Mouse (Mus musculus): ENCODE measurements at regions not wholly inside any gene's neighbourhood (a gene's known extent, or its start where the extent isn't known, plus 50 kb on each side); places are given as distances from the start of the nearest gene placed in this dataset.

DNA sequence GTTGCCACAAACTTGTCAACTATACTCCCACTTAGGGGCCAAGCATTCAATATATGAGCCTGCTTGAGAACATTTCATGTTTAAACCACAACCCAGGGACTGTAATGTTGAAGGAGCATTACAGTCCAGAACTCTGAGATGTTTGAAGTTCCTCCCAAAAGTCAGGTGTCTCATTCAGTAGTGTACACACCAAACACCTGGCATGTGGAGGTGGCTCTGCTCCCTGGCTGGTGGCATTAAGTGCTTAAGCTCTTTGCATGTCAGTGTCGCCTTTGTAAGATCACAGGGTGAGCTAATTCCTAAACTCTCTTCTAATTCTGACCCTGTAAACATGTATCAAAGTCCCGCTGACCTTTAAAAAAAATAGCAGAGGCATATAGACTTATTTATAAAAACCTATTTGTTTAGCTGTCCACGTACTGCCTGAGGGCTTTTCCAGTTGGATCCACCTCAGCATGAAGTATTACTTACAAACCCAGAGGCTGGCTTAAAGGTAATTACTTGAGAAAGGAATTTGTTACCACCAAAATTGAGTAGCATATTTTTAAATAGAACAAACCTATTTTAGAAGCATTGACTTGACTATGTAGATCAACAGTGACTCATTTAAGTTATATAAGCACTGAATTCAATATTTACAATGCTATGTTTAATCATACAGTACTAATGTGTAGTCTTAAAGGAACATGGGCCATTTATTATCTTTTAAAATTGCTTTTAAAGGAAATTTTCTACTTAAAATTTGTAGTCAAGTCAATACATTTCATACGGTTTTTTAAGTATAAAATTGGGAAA is 276.3 kb upstream of the Fermt1 start:
- DNase-seq (ENCODE audit: low read depth in 1 of 2, low spot score in 2 of 2) = no peak

DNA sequence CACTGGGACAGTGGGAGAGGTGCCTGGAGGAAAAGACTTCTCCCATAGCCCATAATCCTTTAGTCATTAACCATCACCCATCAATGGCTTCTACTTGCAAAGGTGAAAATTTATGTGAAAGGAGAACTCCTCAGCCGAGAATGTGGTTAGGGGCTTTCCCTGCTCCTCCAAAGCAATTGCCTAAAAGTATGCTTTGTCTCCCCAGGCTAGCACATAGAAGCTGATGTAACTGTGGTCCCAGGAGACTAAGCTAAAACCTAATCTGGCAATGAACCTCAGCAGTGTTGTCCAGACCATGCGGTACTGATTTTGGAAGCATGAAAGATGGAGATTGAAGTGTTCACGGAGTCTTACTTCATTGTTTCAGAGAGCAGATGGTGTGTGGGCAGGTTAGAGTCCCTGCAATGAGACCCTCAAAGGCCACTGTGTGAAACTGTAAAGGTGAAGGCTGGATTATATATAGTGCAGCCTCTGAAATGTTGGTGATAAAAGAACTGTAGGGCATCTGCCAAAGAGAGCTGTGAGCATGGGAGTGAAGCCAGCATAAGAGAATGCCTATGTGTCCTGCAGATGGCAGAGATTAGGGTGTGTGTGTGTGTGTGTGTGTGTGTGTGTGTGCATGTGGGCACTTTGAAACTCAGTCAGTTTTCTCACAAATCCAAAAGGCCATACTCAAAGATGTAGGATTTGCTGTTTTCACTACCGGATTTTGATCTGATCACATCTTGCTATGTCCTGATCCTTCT is 289.6 kb upstream of the Fermt1 start:
- no peak for DNase-seq (ENCODE audit: low read depth in 1 of 2, low spot score in 2 of 2)

DNA sequence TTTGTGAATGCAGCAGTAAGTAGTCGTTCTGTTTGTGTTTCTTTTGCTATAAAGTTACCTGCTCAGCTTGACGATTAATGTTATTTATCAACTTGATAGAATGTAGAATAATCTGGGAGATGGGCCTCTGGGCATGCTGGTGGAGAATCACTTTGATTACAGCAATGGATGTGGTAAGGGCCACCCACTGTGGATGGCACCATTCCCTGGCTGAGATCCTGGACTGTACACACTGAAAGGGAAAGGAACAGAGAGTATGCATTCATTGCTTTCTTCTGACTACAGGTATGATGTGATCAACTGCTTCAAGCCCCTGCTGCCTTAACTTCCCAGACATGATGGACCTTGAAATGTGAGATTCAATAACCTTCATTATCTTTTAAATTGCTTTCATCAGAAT is 299.8 kb upstream of the Bmp2 start:
- DNase-seq (ENCODE audit: low read depth in 1 of 2, low spot score in 2 of 2) = no peak

DNA sequence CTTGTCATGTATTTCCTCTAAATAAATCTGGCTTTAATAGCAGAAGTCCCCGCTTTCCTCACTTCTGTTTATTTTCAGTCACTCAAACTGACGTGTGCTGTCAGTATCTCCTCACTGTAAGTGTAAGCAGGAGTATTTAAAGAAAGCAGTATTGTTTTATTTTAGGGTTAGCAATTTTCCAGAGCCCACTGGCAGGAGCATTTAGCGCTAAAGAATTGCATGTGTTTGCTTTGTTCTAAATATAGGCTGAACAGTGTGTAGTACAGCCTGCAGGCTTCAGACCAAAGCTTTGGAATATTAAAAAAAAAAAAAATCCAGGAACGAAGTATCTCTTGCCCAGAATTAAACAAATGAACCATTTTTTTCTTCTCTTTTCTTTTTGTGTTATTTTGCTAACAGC is 277.5 kb upstream of the Bmp2 start:
- no peak for DNase-seq (ENCODE audit: low read depth in 1 of 2, low spot score in 2 of 2)

DNA sequence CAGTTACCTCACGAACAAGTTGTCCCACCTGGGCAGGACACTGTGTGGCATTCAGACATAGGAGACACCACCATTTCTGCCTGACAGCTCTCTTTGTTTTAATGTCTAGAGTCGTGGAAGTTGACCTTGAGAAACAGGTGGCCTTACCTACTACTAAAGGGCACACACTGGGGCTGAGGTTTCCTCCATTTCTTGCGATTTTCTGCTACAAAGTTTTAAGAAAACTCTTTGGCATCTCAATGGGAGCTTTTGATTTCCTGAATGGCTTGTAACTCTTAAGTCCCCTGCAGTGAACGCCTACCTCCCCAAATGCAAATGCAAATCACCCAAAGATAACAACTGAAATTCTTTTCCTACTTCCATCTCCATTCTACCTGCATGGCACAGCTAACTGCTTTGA is 273.4 kb upstream of the Bmp2 start:
- no peak for DNase-seq (ENCODE audit: low read depth in 1 of 2, low spot score in 2 of 2)

DNA sequence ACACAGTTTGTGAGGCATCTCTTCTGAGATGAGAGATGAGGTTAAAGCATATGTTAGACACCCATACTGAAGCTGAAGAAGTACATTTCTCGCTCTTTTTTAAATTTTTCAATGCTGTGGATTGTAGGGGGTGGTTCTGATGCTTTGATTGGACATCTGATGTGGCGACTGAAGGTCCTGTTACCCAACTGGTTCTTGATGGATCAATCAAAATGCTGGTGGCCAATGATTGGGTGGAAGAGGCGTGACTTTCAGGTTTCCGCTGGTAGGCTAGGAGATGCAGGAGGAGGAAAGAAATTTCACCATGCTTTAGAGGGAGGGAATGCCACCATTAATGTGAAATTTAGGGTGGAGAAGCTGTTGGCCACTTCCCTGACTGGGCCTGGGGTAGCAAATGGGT is 272.7 kb upstream of the Bmp2 start:
- DNase-seq (ENCODE audit: low read depth in 1 of 2, low spot score in 2 of 2) = no peak

DNA sequence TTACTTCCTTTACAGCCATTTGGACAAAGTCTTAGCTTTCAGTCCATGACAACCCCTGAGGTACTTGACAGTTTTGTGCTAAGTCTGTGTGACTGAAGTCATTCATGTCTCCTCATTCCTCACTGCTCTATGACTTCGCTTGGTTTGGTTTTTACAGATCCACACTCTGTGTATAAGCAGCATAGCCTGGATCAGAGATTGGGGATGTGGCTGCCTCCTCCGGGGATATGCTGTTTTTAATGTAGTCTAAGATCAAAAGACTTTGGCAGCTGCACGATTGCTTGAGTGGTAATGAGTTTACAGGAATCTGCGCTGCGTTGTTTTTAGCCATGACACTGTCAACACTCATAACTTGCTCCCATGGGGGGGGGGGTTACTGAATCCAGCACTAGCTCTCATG is 269.3 kb upstream of the Bmp2 start:
- no peak for DNase-seq (ENCODE audit: low read depth in 1 of 2, low spot score in 2 of 2)

DNA sequence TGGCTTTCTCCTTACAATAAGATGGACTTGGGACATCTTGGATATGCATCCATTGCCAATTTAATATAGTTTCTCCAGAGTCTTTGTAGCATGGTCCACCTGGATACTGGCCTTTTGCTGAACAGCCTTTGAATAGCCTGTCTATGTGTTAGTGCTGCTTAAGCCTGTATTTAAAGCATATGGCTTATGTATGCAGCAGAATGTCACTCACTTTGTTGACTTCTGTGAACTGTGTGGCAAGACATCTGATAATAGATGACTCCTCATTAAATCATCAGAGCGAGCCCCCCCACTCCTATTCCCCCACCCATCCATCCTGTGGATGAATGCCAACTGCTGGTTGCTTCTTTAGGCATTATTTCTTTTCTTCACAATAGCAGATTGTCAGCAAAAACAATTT is 268.2 kb upstream of the Bmp2 start:
- DNase-seq (ENCODE audit: low read depth in 1 of 2, low spot score in 2 of 2) = no peak

DNA sequence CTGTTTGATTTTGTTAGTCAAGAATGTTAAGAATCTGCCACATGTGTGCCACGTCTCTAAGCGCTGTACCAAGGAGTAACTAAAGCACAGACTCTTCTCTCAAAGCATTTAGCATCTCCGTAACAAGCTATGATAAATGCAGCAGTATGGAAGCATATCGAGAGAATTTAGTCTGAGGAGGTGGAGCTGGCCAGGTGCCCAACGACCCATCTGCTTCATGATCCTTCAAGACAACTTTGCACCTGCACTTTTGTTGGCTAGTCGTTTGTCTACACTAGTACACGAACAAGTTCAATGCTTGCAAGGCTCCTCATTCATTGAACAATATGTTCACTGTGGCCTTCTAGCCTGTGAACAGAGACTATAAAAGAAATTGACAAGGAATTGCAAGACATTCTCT is 257.8 kb upstream of the Bmp2 start:
- no peak for DNase-seq (ENCODE audit: low read depth in 1 of 2, low spot score in 2 of 2)

DNA sequence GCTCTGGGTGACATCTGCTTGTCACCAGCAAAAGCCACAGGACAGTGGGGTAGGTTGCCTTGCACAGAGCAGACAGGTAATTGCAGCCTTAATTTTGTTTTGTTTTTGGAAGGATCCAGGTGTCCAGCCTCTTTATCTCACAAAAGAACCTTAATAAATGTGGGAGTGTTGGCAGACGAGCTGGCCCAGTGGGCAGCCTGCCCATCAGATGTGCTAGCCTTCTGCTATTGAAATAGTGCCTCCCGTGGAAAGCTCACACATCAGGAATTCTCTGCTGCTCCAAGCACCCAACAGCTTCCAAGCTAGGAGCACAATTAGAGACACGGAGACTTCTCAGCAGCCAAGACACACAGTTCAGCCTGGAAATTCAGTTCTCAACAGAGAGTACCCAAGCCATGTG is 246.0 kb upstream of the Bmp2 start:
- DNase-seq (ENCODE audit: low read depth in 1 of 2, low spot score in 2 of 2) = no peak

DNA sequence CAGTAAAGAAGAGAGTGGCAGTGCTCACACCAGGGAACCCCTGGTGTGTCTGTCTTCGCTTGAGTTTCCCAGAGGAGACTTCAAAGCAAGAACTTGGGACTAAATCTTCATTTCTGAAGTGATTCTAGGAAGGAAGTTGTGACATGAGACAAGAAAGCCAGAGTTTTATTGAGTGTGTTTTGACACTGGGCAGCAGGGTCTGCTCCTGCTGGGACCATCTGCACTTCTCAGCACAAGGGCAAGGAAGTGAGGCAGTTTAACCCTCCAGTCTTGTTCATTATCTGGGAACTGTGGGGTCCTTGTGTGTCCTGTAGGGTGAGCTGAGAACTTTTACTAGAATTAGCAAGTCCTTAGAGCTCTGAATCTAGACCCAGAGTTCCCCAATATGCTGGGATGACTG is 241.0 kb upstream of the Bmp2 start:
- DNase-seq (ENCODE audit: low read depth in 1 of 2, low spot score in 2 of 2) = no peak

DNA sequence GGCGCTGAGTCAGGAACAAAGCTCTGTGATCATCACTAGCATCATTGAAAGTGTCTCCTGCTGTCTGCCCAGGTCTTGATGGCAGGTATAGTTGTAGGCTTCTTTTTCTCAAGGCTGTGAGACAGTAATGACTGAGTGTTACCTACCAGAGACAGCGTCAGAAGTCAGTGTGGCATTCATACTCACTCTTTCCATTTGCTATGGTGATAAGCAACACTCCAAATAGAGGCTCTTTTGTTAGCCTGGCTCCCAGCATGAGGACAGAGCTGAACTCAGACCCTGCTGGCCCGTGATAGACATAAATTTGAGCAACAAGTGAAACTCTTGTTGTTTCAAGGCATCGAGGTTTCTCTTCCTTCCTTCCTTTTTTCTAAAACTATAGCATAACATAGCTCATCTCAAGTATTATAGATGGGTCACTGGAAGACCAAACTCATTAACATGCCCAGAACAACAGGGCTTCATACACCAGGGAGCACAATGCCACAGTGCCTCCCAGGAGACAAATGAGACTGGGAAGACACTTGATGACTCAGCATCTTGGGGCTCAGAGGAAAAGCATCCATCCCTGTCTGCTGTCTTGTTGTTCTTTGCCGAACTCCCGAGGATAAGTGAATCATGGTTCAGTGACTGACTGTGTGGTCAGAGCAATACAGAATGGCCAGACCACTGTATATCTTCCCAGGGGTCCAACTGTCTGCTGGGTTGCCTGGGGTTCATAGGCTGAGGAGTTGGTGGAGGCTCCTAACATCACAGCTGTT is 225.5 kb upstream of the Bmp2 start:
- DNase-seq (ENCODE audit: low read depth in 1 of 2, low spot score in 2 of 2) = no peak

DNA sequence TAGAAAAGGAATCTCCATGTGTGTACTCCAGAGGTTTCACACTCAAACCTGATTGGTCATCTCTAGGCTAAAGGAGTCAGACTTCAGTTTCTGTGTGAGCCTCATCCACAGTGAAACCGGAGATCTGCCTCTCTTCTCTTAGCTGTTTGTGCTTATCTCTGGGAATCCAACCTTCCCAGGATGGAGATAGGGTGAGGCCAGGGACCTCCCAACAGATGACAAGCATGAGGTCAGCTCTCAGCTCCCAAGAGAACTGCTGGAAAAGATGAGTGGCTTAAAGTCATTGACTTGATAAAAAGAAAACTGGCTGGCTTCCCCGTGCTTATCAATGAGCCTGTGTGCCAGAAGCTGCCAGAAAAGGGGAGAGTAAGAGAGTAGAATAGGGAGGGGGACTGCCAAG is 224.3 kb upstream of the Bmp2 start:
- no peak for DNase-seq (ENCODE audit: low read depth in 1 of 2, low spot score in 2 of 2)

DNA sequence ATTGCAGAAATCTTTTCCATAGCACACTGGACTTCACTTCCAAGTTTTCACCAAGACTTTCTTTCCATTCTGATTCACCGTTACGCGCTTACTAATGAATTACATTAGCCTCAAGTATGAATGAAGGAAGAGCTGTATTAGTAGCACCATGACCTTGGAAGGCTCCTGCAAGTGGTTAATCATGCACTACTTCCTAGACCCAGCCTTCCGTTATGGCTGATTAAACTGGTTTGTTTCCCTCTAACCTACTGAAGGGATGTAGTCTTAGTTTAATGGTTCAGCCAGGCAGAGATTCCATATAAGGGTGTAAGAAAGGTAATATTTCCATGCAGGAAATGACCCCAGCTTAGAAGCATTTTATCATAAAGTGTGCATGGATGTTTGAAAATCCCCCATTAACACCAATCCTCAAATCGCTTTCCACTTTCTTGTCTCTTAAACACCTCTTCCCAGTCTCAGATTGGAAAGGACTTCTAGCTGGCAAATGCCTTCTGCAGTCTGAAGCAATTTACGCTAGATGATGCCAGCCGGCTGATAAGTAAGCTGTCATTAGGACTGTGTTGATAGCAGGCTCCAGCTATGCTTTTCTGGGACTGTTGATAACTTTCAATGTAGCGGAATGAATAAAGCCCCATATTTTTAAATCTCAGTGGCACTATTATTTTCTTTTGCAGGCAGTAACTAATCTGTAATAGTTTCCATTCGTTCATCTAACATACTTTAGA is 215.6 kb upstream of the Bmp2 start:
- DNase-seq (ENCODE audit: low read depth in 1 of 2, low spot score in 2 of 2) = no peak

DNA sequence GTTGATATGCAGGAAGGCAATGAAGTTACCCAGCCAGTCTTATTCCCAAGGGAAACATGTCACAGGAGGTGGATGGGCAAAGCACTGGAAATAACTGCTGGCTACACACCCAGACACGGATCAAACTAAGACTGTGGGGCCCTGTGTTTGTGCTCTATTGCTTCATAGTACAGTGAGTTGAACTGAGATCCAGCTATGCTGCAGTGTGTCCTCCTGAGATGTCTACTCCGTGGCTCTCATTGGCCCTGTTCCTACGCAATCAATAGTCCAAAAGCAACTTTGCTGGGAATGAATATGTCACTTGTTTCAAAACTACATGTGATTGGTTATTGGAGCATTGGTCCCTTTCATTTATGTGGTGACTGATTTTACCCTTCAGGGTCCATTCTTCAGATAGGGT is 213.8 kb upstream of the Bmp2 start:
- no peak for DNase-seq (ENCODE audit: low read depth in 1 of 2, low spot score in 2 of 2)

DNA sequence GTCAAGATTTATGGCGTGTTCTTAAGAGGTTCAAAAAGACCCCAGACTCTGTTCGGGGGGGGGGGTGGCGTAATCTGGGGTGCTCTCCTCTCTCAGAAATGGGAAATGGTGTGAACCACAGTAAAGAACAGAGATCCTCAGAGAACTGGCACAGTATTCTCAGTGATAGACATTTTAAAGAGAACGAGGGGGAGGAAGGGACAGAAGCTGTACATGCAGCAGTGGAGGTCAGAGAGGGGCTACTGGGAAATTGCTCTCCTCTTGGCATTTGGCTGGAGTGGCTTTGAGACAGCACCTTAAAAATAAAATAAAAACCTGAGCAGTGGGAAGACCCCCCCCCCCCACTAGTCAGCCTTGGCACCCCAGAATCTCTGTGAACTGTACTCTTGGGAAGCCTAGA is 210.6 kb upstream of the Bmp2 start:
- DNase-seq (ENCODE audit: low read depth in 1 of 2, low spot score in 2 of 2) = no peak

DNA sequence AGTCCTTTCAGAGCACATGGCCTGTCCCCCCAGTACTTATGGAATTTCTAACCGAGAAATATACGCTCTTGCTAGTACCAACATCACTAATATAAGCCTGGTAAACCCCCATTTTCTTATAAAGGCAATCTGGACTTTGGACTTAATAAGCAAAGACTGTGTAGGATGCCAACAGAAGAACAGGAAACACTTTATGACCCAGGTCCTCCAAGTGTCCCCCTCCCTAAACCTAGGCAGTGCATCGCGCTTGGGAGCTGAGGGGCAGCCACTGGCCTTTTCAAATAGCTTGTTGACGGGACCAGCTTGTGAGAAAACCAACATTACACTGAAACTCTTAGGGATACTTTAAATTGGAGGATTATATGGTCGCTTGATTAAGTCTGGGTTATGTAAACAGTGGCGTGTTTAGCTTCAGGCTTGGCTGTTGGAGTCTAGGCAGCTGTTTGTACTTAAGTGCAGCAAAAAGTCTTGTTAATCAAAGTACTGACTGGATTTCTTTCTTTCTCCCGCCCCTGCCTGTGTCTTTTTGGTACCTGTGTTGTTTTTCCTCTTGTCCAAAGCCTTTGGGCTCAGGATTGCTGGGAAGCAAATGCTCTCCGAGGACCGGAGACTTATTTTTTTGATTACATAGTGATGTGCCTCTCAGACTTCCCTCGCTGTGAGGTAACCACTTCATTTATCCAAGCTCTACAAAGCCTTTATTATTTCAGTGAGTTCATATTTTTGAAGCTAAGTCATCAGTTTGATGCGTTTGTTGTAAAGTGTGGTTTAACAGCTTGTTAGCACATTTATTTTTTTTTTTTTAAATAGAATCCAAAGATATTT is 205.8 kb upstream of the Bmp2 start:
- DNase-seq (ENCODE audit: low read depth in 1 of 2, low spot score in 2 of 2) = no peak

DNA sequence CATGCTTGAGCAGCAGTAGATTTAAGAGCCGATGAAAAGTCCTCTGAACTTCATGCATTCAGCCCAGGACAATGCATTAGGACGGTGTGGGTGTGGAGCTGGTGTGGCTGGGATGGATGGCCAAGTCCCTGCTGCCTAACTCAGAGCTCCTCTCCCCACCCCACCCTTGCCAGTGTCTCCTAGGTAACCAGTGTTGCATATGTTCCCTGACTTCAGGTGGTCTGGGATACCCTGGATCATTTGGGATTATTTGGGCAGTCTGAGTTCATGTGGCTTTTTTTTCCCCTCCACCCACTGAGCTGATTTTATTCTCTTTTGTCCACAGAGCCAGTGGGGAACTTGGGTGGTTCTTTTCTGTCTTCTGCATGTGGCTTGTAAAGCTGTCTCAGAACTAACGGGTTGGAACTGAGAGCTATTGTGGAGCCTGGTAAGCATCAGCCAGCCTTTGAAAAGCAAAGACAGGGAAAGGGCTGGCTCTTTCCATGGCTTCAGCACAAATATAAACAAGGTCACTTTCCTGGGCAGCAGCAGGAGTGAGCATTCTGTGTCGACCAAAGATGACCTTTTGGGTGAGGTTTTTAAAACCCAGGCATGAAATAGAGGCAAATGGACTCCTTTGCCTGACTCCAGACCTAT is 205.1 kb upstream of the Bmp2 start:
- DNase-seq (ENCODE audit: low read depth in 1 of 2, low spot score in 2 of 2) = no peak

DNA sequence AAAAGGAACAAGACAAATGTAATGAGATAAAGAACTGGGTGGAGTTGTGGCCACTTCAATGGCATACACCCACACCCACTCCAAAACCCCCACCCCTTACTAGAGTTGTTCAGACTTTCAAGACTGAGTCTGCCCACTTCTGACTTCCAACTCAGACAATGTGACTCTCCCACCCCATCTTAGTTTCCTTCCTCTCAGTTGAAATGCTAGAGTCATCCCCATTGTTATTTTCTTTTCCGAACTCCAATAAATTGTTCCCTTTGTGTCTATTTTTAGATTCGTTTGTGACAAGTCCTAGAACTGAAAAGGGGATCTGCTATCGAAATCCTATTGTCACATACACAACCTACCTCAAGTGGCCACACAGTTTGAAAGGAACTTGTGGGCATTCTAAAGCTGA is 200.7 kb upstream of the Bmp2 start:
- no peak for DNase-seq (ENCODE audit: low read depth in 1 of 2, low spot score in 2 of 2)

DNA sequence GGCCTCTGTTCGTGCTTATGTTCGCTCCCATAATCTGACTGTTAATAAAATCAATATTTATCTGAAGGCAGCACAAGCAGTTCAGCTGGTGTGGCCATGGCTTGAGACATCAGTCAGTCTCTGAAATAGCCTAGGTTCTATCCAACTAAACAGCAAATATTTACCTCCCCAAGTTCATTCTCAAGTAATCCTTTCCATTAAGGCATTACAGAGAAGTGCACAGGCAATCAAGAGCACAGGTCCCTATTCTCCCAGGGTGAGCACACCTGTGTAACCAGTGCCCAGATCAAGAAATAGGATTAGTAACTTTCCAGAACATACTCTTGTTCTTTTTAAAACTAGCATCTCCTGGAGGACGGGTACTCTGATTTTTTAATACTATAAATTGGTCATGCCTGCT is 199.2 kb upstream of the Bmp2 start:
- DNase-seq (ENCODE audit: low read depth in 1 of 2, low spot score in 2 of 2) = no peak
